Comparison of ENCODE assay signal across 8 mouse cellular contexts in the genomic region with DNA sequence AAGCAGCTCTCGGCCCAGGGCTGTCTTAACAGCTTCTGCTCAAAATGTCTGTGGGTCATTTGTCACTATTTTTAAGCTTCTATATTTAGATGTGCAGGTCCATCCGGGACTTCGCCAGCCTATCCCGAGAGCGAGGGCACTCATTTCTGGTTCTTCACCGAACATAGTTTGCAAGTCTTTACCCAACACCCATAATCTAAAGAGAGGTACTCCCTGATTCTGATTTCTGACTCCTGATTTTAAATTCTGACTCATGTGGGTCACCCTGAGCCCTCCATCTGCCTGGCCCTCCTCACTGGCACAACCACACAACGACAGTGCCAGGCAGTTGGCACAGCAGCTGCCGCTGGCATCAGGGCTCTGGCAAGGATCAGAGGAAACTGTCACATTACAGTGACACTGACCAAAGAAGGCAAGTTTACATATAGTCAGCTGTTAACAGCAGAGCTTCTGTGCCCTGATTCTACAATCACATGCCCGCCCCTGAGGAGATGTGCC.
A peak's percentile ranks its signal among the peaks of the same experiment; 100 is the strongest.
DNase-seq lines count a peak whose midpoint lies in the region; ATAC-seq and TF ChIP-seq lines count a peak whose summit lies in the region.

No protein-coding gene starts in this region.

- peak; percentile 75 to 91 for DNase-seq in adrenal gland, adult (ENCODE audit: inconsistent age in 2 of 2, low spot score in 1 of 2)
- DNase-seq in adrenal gland, postnatal 4 days (ENCODE audit: low spot score in 2 of 2) = no peak
- peak; percentile 60 for DNase-seq in Muller cell, postnatal 12 days (ENCODE audit: inconsistent ontology term)
- DNase-seq in heart, postnatal 0 days (ENCODE audit: low spot score) = peak; percentile 70
- DNase-seq in lung, postnatal 36 days = peak; percentile 56
- DNase-seq in urinary bladder, adult 18-20 months (ENCODE audit: low spot score in 2 of 2) = no peak
- no peak for DNase-seq in urinary bladder, adult 2 months (ENCODE audit: low spot score)

- H3K27me3 ChIP-seq in forebrain, embryonic 16.5 days (replicated peaks; ENCODE audit: control insufficient read depth, insufficient read depth, low read length) = no peaks in the 10 kb centered on the region
- H3K27me3 ChIP-seq in heart, postnatal 0 days (ENCODE audit: control insufficient read depth, insufficient read depth, low read length) = no peaks in the 10 kb centered on the region

- H3K36me3 ChIP-seq in forebrain, embryonic 16.5 days (ENCODE audit: control insufficient read depth, insufficient read depth) = no peaks in the 10 kb centered on the region
- peaks cover 36% of the 10 kb centered on the region for H3K36me3 ChIP-seq in heart, postnatal 0 days (replicated peaks; ENCODE audit: control insufficient read depth, insufficient read depth, low read length)

- peak; percentile 86 for ATAC-seq in forebrain, embryonic 16.5 days
- ATAC-seq in heart, postnatal 0 days (ENCODE audit: insufficient read depth, low read depth) = peak; percentile 77

- H3K4me2 ChIP-seq in forebrain, embryonic 16.5 days (ENCODE audit: low read length) = no peak overlapping the region
- peak overlapping the region; percentile 35 for H3K4me2 ChIP-seq in heart, postnatal 0 days (ENCODE audit: low read depth, low read length)

- peak; percentile 43; the same call in 1 of the 2 replicates for TF ChIP-seq EP300 in heart, postnatal 0 days (IDR thresholded peaks at IDR 0.05; ENCODE audit: low read depth)

- WGBS in forebrain, embryonic 16.5 days = 55% methylated on average over 9 of the region's 9 CpGs
- 32% methylated on average over 9 of the region's 9 CpGs for WGBS in heart, postnatal 0 days

- no peak for TF ChIP-seq CTCF in heart, postnatal 0 days (IDR thresholded peaks at IDR 0.05; ENCODE audit: low read depth)

- H3K27ac ChIP-seq in forebrain, embryonic 16.5 days (ENCODE audit: low read length) = peak overlapping the region; percentile 45
- peak overlapping the region; percentile 96 for H3K27ac ChIP-seq in heart, postnatal 0 days (ENCODE audit: low read depth)

- H3K4me1 ChIP-seq in forebrain, embryonic 16.5 days (replicated peaks; ENCODE audit: control insufficient read depth, insufficient read depth, low read length) = peaks cover 17% of the 10 kb centered on the region
- peaks cover 34% of the 10 kb centered on the region for H3K4me1 ChIP-seq in heart, postnatal 0 days (ENCODE audit: control insufficient read depth, insufficient read depth)

- no peak overlapping the region for H3K9ac ChIP-seq in forebrain, embryonic 16.5 days (replicated peaks; ENCODE audit: low read depth, low read length)
- H3K9ac ChIP-seq in heart, postnatal 0 days (replicated peaks; ENCODE audit: low read depth, low read length) = peak overlapping the region; percentile 50

- H3K9me3 ChIP-seq in forebrain, embryonic 16.5 days (ENCODE audit: control insufficient read depth, low read length) = no peaks in the 10 kb centered on the region
- no peaks in the 10 kb centered on the region for H3K9me3 ChIP-seq in heart, postnatal 0 days (replicated peaks; ENCODE audit: control insufficient read depth, low read length)

- H3K4me3 ChIP-seq in forebrain, embryonic 16.5 days (replicated peaks; ENCODE audit: low read length) = no peak overlapping the region
- H3K4me3 ChIP-seq in heart, postnatal 0 days (ENCODE audit: low read depth, low read length) = no peak overlapping the region

Comparison
In these comparisons a context has a peak if more than half of its experiments do, and no peak if none do; other contexts are left out.
1. DNase-seq: peak in adrenal gland, adult (2 of 2), Muller cell, postnatal 12 days (single experiment), heart, postnatal 0 days (single experiment) and lung, postnatal 36 days (single experiment); none in adrenal gland, postnatal 4 days (0 of 2), urinary bladder, adult 18-20 months (0 of 2) and urinary bladder, adult 2 months (single experiment).